Mouse (Mus musculus): ENCODE data around the gene Fkrp. TPM values are rescaled to one million over a fixed set of nuclear protein-coding genes. Genes with fewer than 3 reads are reported as not detected.

The Fkrp gene
- polyA plus RNA-seq, 1 experiment from 2014 or later: 25.6 TPM

DNA sequence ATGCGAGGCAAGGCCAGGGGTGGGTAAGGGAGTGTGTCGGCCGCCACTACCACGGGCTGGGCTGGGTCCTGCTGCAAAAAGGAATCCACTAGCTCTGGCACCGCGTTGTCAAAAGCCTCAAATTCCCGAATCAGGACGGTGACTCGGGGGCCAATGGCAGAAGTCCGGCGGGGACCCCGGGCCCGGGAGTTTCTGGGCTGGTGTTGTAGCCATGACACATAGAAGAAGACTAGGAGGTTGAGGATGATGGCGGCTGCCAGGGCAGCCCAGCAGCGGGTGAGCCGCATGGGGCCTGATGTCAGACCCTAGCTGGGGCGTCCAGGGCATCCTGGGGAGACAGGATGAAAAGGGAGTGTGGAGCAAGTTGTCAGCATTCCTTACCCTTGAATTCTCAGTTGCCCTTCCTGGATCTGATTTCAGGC lies 4.9 kb downstream of the Fkrp start:
- peak overlapping the region; percentile 52; the same call in 1 of the 2 replicates for H3K9ac ChIP-seq (ENCODE audit: low read depth, low read length)
- no peaks in the 10 kb centered on the region for H3K9me3 ChIP-seq (replicated peaks; ENCODE audit: control insufficient read depth, low read length)
- H3K4me1 ChIP-seq (ENCODE audit: control insufficient read depth, insufficient read depth, low read length): peaks cover 16% of the 10 kb centered on the region; the same call in 1 of the 2 replicates
- whole genome bisulfite sequencing (ENCODE audit: insufficient replicate concordance): 16% methylated on average over 17 of the region's 17 CpGs
- H3K4me2 ChIP-seq: peak overlapping the region; percentile 83
- H3K4me3 ChIP-seq (ENCODE audit: low read depth, low read length): peak overlapping the region; percentile 41
- ATAC-seq (replicated peaks; ENCODE audit: insufficient number of reproducible peaks, low FRiP score, low TSS enrichment): no peak
- no peak overlapping the region for H3K27ac ChIP-seq (ENCODE audit: low read depth, low read length)
- peaks cover 22% of the 10 kb centered on the region for H3K27me3 ChIP-seq (ENCODE audit: control insufficient read depth, insufficient read depth, low read length)
- H3K36me3 ChIP-seq (ENCODE audit: control insufficient read depth, insufficient read depth, low read length): peaks cover 9% of the 10 kb centered on the region

DNA sequence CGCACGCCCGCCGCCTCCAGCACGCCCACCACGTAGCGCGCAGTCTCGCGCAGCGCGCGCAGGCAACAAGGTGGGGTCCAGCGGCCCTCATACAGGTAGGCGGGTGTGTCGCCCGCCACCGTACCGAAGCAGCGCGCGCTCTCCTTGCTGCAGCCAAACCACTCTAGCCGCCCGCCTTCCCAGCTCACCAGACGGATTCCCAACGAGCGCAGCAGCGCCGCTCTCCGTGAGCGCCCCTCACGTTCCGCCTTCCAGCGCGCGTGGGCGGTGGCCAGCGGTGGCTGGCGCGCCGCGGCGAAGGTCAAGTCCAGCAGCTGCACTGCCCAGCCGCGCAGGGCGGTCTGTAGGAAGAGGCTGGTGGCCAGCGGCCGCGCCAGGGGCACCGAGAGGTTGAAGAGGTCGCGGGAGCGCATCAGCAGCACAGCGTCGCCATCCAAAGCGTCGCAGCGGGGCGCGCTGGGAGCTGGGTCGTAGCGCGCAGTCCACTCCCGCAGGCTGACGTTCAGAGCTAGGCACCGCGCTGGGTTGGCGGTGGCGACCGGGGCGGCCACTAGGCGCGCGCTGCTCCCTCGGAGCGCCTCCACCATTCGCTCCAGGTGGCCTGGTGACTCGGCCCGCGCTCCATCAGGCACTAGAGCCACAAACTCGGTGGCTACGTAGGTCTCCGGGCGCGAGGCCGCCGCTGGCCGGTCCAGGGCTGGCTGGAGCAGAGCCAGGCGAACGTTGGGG lies 5.4 kb downstream of the Fkrp start:
- Histone ChIP-seq H3K27me3 (ENCODE audit: control insufficient read depth, insufficient read depth, low read length) (peaks cover 22% of the 10 kb centered on the region), H3K4me3 (ENCODE audit: low read depth, low read length) (peak overlapping the region; percentile 41), H3K4me1 (ENCODE audit: control insufficient read depth, insufficient read depth, low read length) (peaks cover 16% of the 10 kb centered on the region; the same call in 1 of the 2 replicates), H3K9ac (ENCODE audit: low read depth, low read length) (peak overlapping the region; percentile 52; the same call in 1 of the 2 replicates), H3K36me3 (ENCODE audit: control insufficient read depth, insufficient read depth, low read length) (peaks cover 9% of the 10 kb centered on the region), H3K4me2 (peak overlapping the region; percentile 83), H3K9me3 (replicated peaks; ENCODE audit: control insufficient read depth, low read length) (no peaks in the 10 kb centered on the region), H3K27ac (ENCODE audit: low read depth, low read length) (no peak overlapping the region)
- ATAC-seq (replicated peaks; ENCODE audit: insufficient number of reproducible peaks, low FRiP score, low TSS enrichment): peak; percentile 36
- WGBS (ENCODE audit: insufficient replicate concordance): 6% methylated on average over 90 of the region's 90 CpGs

- Histone ChIP-seq H3K27ac (ENCODE audit: low read depth, low read length) (no peak overlapping the region), H3K4me2 (peak overlapping the region; percentile 83), H3K4me3 (ENCODE audit: low read depth, low read length) (peak overlapping the region; percentile 41; the same call in 1 of the 2 replicates), H3K4me1 (ENCODE audit: control insufficient read depth, insufficient read depth, low read length) (peaks cover 14% of the 10 kb centered on the region; the same call in 1 of the 2 replicates), H3K9me3 (replicated peaks; ENCODE audit: control insufficient read depth, low read length) (no peaks in the 10 kb centered on the region), H3K9ac (ENCODE audit: low read depth, low read length) (no peak overlapping the region), H3K36me3 (ENCODE audit: control insufficient read depth, insufficient read depth, low read length) (peaks cover 9% of the 10 kb centered on the region), H3K27me3 (ENCODE audit: control insufficient read depth, insufficient read depth, low read length) (peaks cover 22% of the 10 kb centered on the region)
- no peak for ATAC-seq (replicated peaks; ENCODE audit: insufficient number of reproducible peaks, low FRiP score, low TSS enrichment)
- 41% methylated on average over 28 of the region's 28 CpGs for WGBS (ENCODE audit: insufficient replicate concordance)
These were observed 6.1 kb downstream of the Fkrp start for GRCm38 (mm10) chr7:16810399-16810919.

DNA sequence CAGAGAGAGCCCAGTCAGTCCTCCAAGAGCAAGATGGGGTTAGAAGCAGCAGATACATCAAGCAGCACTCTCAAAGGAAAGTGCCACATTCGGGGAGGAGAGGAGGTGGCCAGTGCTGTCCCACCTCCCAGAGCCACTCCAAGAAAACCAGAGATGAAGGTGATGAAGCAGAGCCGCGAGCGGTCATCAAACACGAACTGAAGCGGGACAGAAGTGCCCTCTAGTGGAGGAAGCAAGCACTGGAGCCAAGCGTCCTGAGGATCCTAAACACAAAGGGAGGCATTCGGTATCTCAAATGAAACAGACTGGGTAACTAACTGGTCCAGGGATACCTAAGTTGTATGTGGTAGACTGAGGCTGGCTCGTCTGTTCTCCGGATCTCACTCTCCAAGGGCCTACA lies 6.8 kb downstream of the Fkrp start:
- H3K9ac ChIP-seq (ENCODE audit: low read depth, low read length): no peak overlapping the region
- no peak overlapping the region for H3K4me3 ChIP-seq (ENCODE audit: low read depth, low read length)
- H3K9me3 ChIP-seq (replicated peaks; ENCODE audit: control insufficient read depth, low read length): no peaks in the 10 kb centered on the region
- peaks cover 12% of the 10 kb centered on the region; the same call in 1 of the 2 replicates for H3K4me1 ChIP-seq (ENCODE audit: control insufficient read depth, insufficient read depth, low read length)
- peaks cover 22% of the 10 kb centered on the region for H3K27me3 ChIP-seq (ENCODE audit: control insufficient read depth, insufficient read depth, low read length)
- ATAC-seq (replicated peaks; ENCODE audit: insufficient number of reproducible peaks, low FRiP score, low TSS enrichment): no peak
- no peak overlapping the region for H3K4me2 ChIP-seq
- H3K36me3 ChIP-seq (ENCODE audit: control insufficient read depth, insufficient read depth, low read length): peaks cover 9% of the 10 kb centered on the region
- WGBS (ENCODE audit: insufficient replicate concordance): 20% methylated on average over 10 of the region's 10 CpGs
- no peak overlapping the region for H3K27ac ChIP-seq (ENCODE audit: low read depth, low read length)

GRCm38 (mm10) chr7:16808647-16809046 lies 7.9 kb downstream of the Fkrp start:
- Histone ChIP-seq H3K4me1 (ENCODE audit: control insufficient read depth, insufficient read depth, low read length) (peaks cover 12% of the 10 kb centered on the region; the same call in 1 of the 2 replicates), H3K4me3 (ENCODE audit: low read depth, low read length) (no peak overlapping the region), H3K27me3 (ENCODE audit: control insufficient read depth, insufficient read depth, low read length) (peaks cover 22% of the 10 kb centered on the region), H3K9ac (ENCODE audit: low read depth, low read length) (no peak overlapping the region), H3K9me3 (replicated peaks; ENCODE audit: control insufficient read depth, low read length) (no peaks in the 10 kb centered on the region), H3K36me3 (ENCODE audit: control insufficient read depth, insufficient read depth, low read length) (peaks cover 8% of the 10 kb centered on the region), H3K27ac (ENCODE audit: low read depth, low read length) (no peak overlapping the region), H3K4me2 (no peak overlapping the region)
- 76% methylated on average over 9 of the region's 9 CpGs for WGBS (ENCODE audit: insufficient replicate concordance)
- no peak for ATAC-seq (replicated peaks; ENCODE audit: insufficient number of reproducible peaks, low FRiP score, low TSS enrichment)

- WGBS (ENCODE audit: insufficient replicate concordance): 84% methylated on average over 9 of the region's 9 CpGs
These were observed 8.6 kb downstream of the Fkrp start for GRCm38 (mm10) chr7:16807936-16808335.

GRCm38 (mm10) chr7:16804409-16805028 lies 12.0 kb downstream of the Fkrp start:
- H3K9me3 ChIP-seq (replicated peaks; ENCODE audit: control insufficient read depth, low read length): no peaks in the 10 kb centered on the region
- H3K27ac ChIP-seq (ENCODE audit: low read depth, low read length): no peak overlapping the region
- no peaks in the 10 kb centered on the region for H3K4me1 ChIP-seq (ENCODE audit: control insufficient read depth, insufficient read depth, low read length)
- H3K36me3 ChIP-seq (ENCODE audit: control insufficient read depth, insufficient read depth, low read length): peaks cover 5% of the 10 kb centered on the region; the same call in 1 of the 2 replicates
- WGBS (ENCODE audit: insufficient replicate concordance): 32% methylated on average over 8 of the region's 8 CpGs
- ATAC-seq (replicated peaks; ENCODE audit: insufficient number of reproducible peaks, low FRiP score, low TSS enrichment): no peak
- H3K9ac ChIP-seq (ENCODE audit: low read depth, low read length): no peak overlapping the region
- H3K4me3 ChIP-seq (ENCODE audit: low read depth, low read length): no peak overlapping the region
- no peak overlapping the region for H3K4me2 ChIP-seq
- no peaks in the 10 kb centered on the region for H3K27me3 ChIP-seq (ENCODE audit: control insufficient read depth, insufficient read depth, low read length)

More at GRCm38 (mm10) chr7:16807936-16808335, 8.6 kb downstream of the Fkrp start:
- Histone ChIP-seq H3K36me3 (ENCODE audit: control insufficient read depth, insufficient read depth, low read length) (peaks cover 5% of the 10 kb centered on the region; the same call in 1 of the 2 replicates), H3K27ac (ENCODE audit: low read depth, low read length) (no peak overlapping the region), H3K4me2 (no peak overlapping the region), H3K27me3 (ENCODE audit: control insufficient read depth, insufficient read depth, low read length) (peaks cover 22% of the 10 kb centered on the region), H3K4me3 (ENCODE audit: low read depth, low read length) (no peak overlapping the region), H3K9ac (ENCODE audit: low read depth, low read length) (no peak overlapping the region), H3K9me3 (replicated peaks; ENCODE audit: control insufficient read depth, low read length) (no peaks in the 10 kb centered on the region), H3K4me1 (ENCODE audit: control insufficient read depth, insufficient read depth, low read length) (peaks cover 12% of the 10 kb centered on the region; the same call in 1 of the 2 replicates)
- no peak for ATAC-seq (replicated peaks; ENCODE audit: insufficient number of reproducible peaks, low FRiP score, low TSS enrichment)

DNA sequence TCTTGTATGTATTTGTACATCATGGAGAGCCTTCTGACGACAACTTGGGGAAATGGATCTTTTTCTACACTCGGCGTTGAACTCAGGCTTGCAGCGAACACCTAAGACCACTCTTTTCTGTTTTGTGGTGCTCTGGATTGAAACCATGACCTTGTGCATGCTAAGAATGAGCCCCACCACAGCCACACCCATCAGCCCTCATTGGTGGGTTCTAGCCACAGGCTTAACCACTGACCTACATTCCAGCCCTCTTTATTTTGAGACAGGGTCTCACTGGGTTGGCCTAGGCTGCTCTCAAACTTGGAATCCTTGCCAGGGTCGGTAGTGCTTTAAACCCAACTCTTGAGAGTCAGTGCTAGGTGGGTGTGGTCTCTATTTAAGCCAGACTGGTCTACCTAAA lies 21.6 kb downstream of the Fkrp start:
- no peak overlapping the region for H3K4me3 ChIP-seq (ENCODE audit: low read depth, low read length)
- H3K4me2 ChIP-seq: no peak overlapping the region
- H3K4me1 ChIP-seq (ENCODE audit: control insufficient read depth, insufficient read depth, low read length): no peaks in the 10 kb centered on the region
- H3K36me3 ChIP-seq (ENCODE audit: control insufficient read depth, insufficient read depth, low read length): peaks cover 12% of the 10 kb centered on the region
- WGBS (ENCODE audit: insufficient replicate concordance): 91% methylated on average over 5 of the region's 5 CpGs
- no peaks in the 10 kb centered on the region for H3K27me3 ChIP-seq (ENCODE audit: control insufficient read depth, insufficient read depth, low read length)
- no peak for ATAC-seq (replicated peaks; ENCODE audit: insufficient number of reproducible peaks, low FRiP score, low TSS enrichment)
- H3K27ac ChIP-seq (ENCODE audit: low read depth, low read length): no peak overlapping the region
- H3K9me3 ChIP-seq (replicated peaks; ENCODE audit: control insufficient read depth, low read length): no peaks in the 10 kb centered on the region
- no peak overlapping the region for H3K9ac ChIP-seq (ENCODE audit: low read depth, low read length)

Measured in heart, embryonic 11.5 days (tissue).